Mouse (Mus musculus): ENCODE measurements around the gene Zfyve27.

Zfyve27 gene

GRCm38 (mm10) chr19:42142757-42143156 lies 21.0 kb upstream of the Zfyve27 start:
- DNase-seq (ENCODE audit: low spot score), result no peak

GRCm38 (mm10) chr19:42144067-42144466 lies 19.7 kb upstream of the Zfyve27 start:
- DNase-seq (ENCODE audit: low spot score), result no peak

GRCm38 (mm10) chr19:42144541-42145167 lies 19.1 kb upstream of the Zfyve27 start:
- peak; percentile 91 for DNase-seq (ENCODE audit: low spot score)

- DNase-seq (ENCODE audit: low spot score), result no peak
These were observed 18.5 kb upstream of the Zfyve27 start for GRCm38 (mm10) chr19:42145210-42145609.

- DNase-seq (ENCODE audit: low spot score), result no peak
These were observed 18.0 kb upstream of the Zfyve27 start for GRCm38 (mm10) chr19:42145731-42146130.

- DNase-seq (ENCODE audit: low spot score), result no peak
These were observed 17.3 kb upstream of the Zfyve27 start for GRCm38 (mm10) chr19:42146276-42147010.

GRCm38 (mm10) chr19:42147170-42147768 lies 16.5 kb upstream of the Zfyve27 start, which contains the start of gene Marveld1:
Gene Marveld1 (plus strand): TSS chr19:42147400.
- peak; percentile 87 for DNase-seq (ENCODE audit: low spot score)

- peak; percentile 70 for DNase-seq (ENCODE audit: low spot score)
These were observed 15.8 kb upstream of the Zfyve27 start for GRCm38 (mm10) chr19:42147769-42148568.

- DNase-seq (ENCODE audit: low spot score), result no peak
These were observed 15.2 kb upstream of the Zfyve27 start for GRCm38 (mm10) chr19:42148569-42148860.

- DNase-seq (ENCODE audit: low spot score), result peak; percentile 88
These were observed 11.8 kb upstream of the Zfyve27 start for GRCm38 (mm10) chr19:42151990-42152389.

GRCm38 (mm10) chr19:42157493-42158237 lies 6.1 kb upstream of the Zfyve27 start:
- no peak for DNase-seq (ENCODE audit: low spot score)

GRCm38 (mm10) chr19:42158246-42159017 lies 5.3 kb upstream of the Zfyve27 start:
- DNase-seq (ENCODE audit: low spot score), result no peak

GRCm38 (mm10) chr19:42164188-42164587 lies 437 bp downstream of the Zfyve27 start:
- DNase-seq (ENCODE audit: low spot score), result no peak

- peak; percentile 94 for DNase-seq (ENCODE audit: low spot score)
These were observed 2.4 kb downstream of the Zfyve27 start for GRCm38 (mm10) chr19:42166130-42166529.

GRCm38 (mm10) chr19:42166766-42167165 lies 3.0 kb downstream of the Zfyve27 start:
- DNase-seq (ENCODE audit: low spot score), result no peak

- DNase-seq (ENCODE audit: low spot score), result no peak
These were observed 3.7 kb downstream of the Zfyve27 start for GRCm38 (mm10) chr19:42167489-42167888.

GRCm38 (mm10) chr19:42169322-42169975 lies 5.7 kb downstream of the Zfyve27 start:
- DNase-seq (ENCODE audit: low spot score), result peak; percentile 42

- DNase-seq (ENCODE audit: low spot score), result peak; percentile 94
These were observed 6.5 kb downstream of the Zfyve27 start for GRCm38 (mm10) chr19:42170025-42170969.

- no peak for DNase-seq (ENCODE audit: low spot score)
These were observed 13.1 kb downstream of the Zfyve27 start for GRCm38 (mm10) chr19:42176841-42177240.
